In genomic region chr10:52757496-52758260, GRCm38 (mm10) we compare ENCODE assay signal across 19 mouse cellular contexts.
A peak's percentile ranks its signal among the peaks of the same experiment; 100 is the strongest.
DNase-seq lines count a peak whose midpoint lies in the region; ATAC-seq and TF ChIP-seq lines count a peak whose summit lies in the region.
"Had no signal": no experiment of that assay in that cellular context is flagged by ENCODE, and none has a peak within 500 bp of the region (broad histone marks: within the 10 kb centered on the region; RNA-seq: fewer than 3 reads in every experiment).

No protein-coding gene starts in this region.

- no peak overlapping the region for H3K4me3 ChIP-seq in forebrain, embryonic 11.5 days (ENCODE audit: low read depth, low read length)
- H3K4me3 ChIP-seq in forebrain, postnatal 0 days (ENCODE audit: low read depth, low read length) = no peak overlapping the region
- no peak overlapping the region for H3K4me3 ChIP-seq in midbrain, embryonic 11.5 days (ENCODE audit: low read depth, low read length)
- no peak overlapping the region for H3K4me3 ChIP-seq in midbrain, embryonic 13.5 days (replicated peaks)
- H3K4me3 ChIP-seq: embryonic facial prominence, embryonic 10.5 days; heart, adult 2 months; heart, embryonic 15.5 days; hindbrain, embryonic 13.5 days had no signal

- no peaks in the 10 kb centered on the region for H3K36me3 ChIP-seq in forebrain, embryonic 11.5 days (ENCODE audit: control insufficient read depth, insufficient read depth, low read length)
- H3K36me3 ChIP-seq in forebrain, postnatal 0 days (ENCODE audit: insufficient read depth) = no peaks in the 10 kb centered on the region
- no peaks in the 10 kb centered on the region for H3K36me3 ChIP-seq in midbrain, embryonic 11.5 days (ENCODE audit: control insufficient read depth, insufficient read depth, low read length)
- no peaks in the 10 kb centered on the region for H3K36me3 ChIP-seq in midbrain, embryonic 13.5 days
- H3K36me3 ChIP-seq: embryonic facial prominence, embryonic 10.5 days; heart, embryonic 15.5 days; hindbrain, embryonic 13.5 days had no signal

- H3K27me3 ChIP-seq in forebrain, embryonic 11.5 days (ENCODE audit: control insufficient read depth, insufficient read depth, low read length) = no peaks in the 10 kb centered on the region
- H3K27me3 ChIP-seq in forebrain, postnatal 0 days (ENCODE audit: insufficient read depth, low read length) = no peaks in the 10 kb centered on the region
- no peaks in the 10 kb centered on the region for H3K27me3 ChIP-seq in midbrain, embryonic 11.5 days (ENCODE audit: control insufficient read depth, insufficient read depth, low read length)
- H3K27me3 ChIP-seq in midbrain, embryonic 13.5 days = no peaks in the 10 kb centered on the region
- H3K27me3 ChIP-seq: heart, embryonic 15.5 days; hindbrain, embryonic 13.5 days; Patski had no signal

- no peak for DNase-seq in forebrain, embryonic 11.5 days (ENCODE audit: low spot score)
- no peak for DNase-seq in forebrain, postnatal 0 days
- DNase-seq in midbrain, embryonic 11.5 days (ENCODE audit: low spot score, missing footprints) = no peak
- DNase-seq in Muller cell, postnatal 12 days (ENCODE audit: inconsistent ontology term) = peak; percentile 79
- peak; percentile 10 for DNase-seq in skeletal muscle tissue, adult 2 months (ENCODE audit: low read depth, low spot score)
- DNase-seq in kidney, postnatal 10 days = no peak
- DNase-seq: cerebellum, adult 11-12 months; cerebellum, postnatal 25 days; gastrocnemius, postnatal 14 days; heart, adult 2 months; heart, postnatal 14 days had no signal

- H3K9ac ChIP-seq in forebrain, embryonic 11.5 days (ENCODE audit: low read length) = no peak overlapping the region
- H3K9ac ChIP-seq in forebrain, postnatal 0 days = no peak overlapping the region
- no peak overlapping the region for H3K9ac ChIP-seq in midbrain, embryonic 11.5 days (ENCODE audit: low read length)
- H3K9ac ChIP-seq in midbrain, embryonic 13.5 days (replicated peaks) = no peak overlapping the region
- H3K9ac ChIP-seq: heart, embryonic 15.5 days; hindbrain, embryonic 13.5 days had no signal

- 74% methylated on average over 4 of the region's 4 CpGs for WGBS in forebrain, embryonic 11.5 days
- 51% methylated on average over 4 of the region's 4 CpGs for WGBS in forebrain, postnatal 0 days
- WGBS in midbrain, embryonic 11.5 days = 90% methylated on average over 4 of the region's 4 CpGs
- 84% methylated on average over 4 of the region's 4 CpGs for WGBS in midbrain, embryonic 13.5 days

- 0 out of 2 replicates have a peak, but pooled peaks have one; percentile 42 for ATAC-seq in forebrain, embryonic 11.5 days (replicated peaks; ENCODE audit: low FRiP score)
- no peak; the same call in 1 of the 2 replicates for ATAC-seq in forebrain, postnatal 0 days
- 0 out of 2 replicates have a peak, but pooled peaks have one; percentile 33 for ATAC-seq in midbrain, embryonic 11.5 days (ENCODE audit: low FRiP score)
- no peak for ATAC-seq in midbrain, embryonic 13.5 days
- ATAC-seq: activated CD4-positive, CD25-positive, alpha-beta regulatory T cell, adult 4 months; hindbrain, postnatal 0 days; Patski had no signal

- no peak for TF ChIP-seq CTCF in forebrain, postnatal 0 days (IDR thresholded peaks at IDR 0.05; ENCODE audit: low read depth)

- H3K4me1 ChIP-seq in forebrain, embryonic 11.5 days (replicated peaks; ENCODE audit: control insufficient read depth, insufficient read depth, low read length) = no peaks in the 10 kb centered on the region
- H3K4me1 ChIP-seq in forebrain, postnatal 0 days (ENCODE audit: insufficient read depth) = no peaks in the 10 kb centered on the region
- H3K4me1 ChIP-seq in midbrain, embryonic 11.5 days (ENCODE audit: control insufficient read depth, insufficient read depth, low read length) = no peaks in the 10 kb centered on the region; the same call in 1 of the 2 replicates
- H3K4me1 ChIP-seq in midbrain, embryonic 13.5 days (replicated peaks) = no peaks in the 10 kb centered on the region
- H3K4me1 ChIP-seq: embryonic facial prominence, embryonic 10.5 days; heart, embryonic 15.5 days had no signal

- H3K9me3 ChIP-seq in forebrain, embryonic 11.5 days (ENCODE audit: control insufficient read depth, low read length) = no peaks in the 10 kb centered on the region
- no peaks in the 10 kb centered on the region for H3K9me3 ChIP-seq in forebrain, postnatal 0 days (ENCODE audit: low read length)
- H3K9me3 ChIP-seq in midbrain, embryonic 11.5 days (ENCODE audit: control insufficient read depth, low read length) = no peaks in the 10 kb centered on the region
- no peaks in the 10 kb centered on the region for H3K9me3 ChIP-seq in midbrain, embryonic 13.5 days
- H3K9me3 ChIP-seq: embryonic facial prominence, embryonic 10.5 days; heart, embryonic 15.5 days; hindbrain, embryonic 13.5 days had no signal

- H3K4me2 ChIP-seq in forebrain, embryonic 11.5 days (ENCODE audit: low read depth, low read length, severe bottlenecking) = no peak overlapping the region
- no peak overlapping the region for H3K4me2 ChIP-seq in forebrain, postnatal 0 days (ENCODE audit: low read depth)
- H3K4me2 ChIP-seq in midbrain, embryonic 11.5 days = no peak overlapping the region
- no peak overlapping the region for H3K4me2 ChIP-seq in midbrain, embryonic 13.5 days (replicated peaks)
- H3K4me2 ChIP-seq: heart, embryonic 11.5 days; heart, embryonic 15.5 days; hindbrain, embryonic 13.5 days had no signal

- no peak overlapping the region for H3K27ac ChIP-seq in forebrain, embryonic 11.5 days (ENCODE audit: low read depth, low read length)
- H3K27ac ChIP-seq in forebrain, postnatal 0 days (ENCODE audit: low read depth, low read length) = no peak overlapping the region
- H3K27ac ChIP-seq in midbrain, embryonic 11.5 days (ENCODE audit: low read depth, low read length) = no peak overlapping the region
- no peak overlapping the region for H3K27ac ChIP-seq in midbrain, embryonic 13.5 days
- H3K27ac ChIP-seq: embryonic facial prominence, embryonic 10.5 days; heart, adult 2 months; heart, embryonic 15.5 days; hindbrain, embryonic 13.5 days; hindbrain, postnatal 0 days had no signal

Comparison
In these comparisons a context has a peak if more than half of its experiments do, and no peak if none do; other contexts are left out.
1. ATAC-seq: peak in forebrain, embryonic 11.5 days (single experiment) and midbrain, embryonic 11.5 days (single experiment); none in forebrain, postnatal 0 days (single experiment) and midbrain, embryonic 13.5 days (single experiment).
2. DNase-seq: peak in Muller cell, postnatal 12 days (single experiment) and skeletal muscle tissue, adult 2 months (single experiment); none in forebrain, embryonic 11.5 days (single experiment), forebrain, postnatal 0 days (single experiment), midbrain, embryonic 11.5 days (single experiment) and kidney, postnatal 10 days (single experiment).